Mouse (Mus musculus): Measurements from ENCODE around the gene Apopt1. TPM values are rescaled to one million over a fixed set of nuclear protein-coding genes. Genes with fewer than 3 reads are reported as not detected.
"Not testable (repeated sequence)": the region's sequence is repeated elsewhere in the genome, so short reads cannot be mapped to it uniquely, and the experiment has no call there.

Apopt1 gene
- polyA plus RNA-seq, 1 experiment = 8.4 TPM

DNA sequence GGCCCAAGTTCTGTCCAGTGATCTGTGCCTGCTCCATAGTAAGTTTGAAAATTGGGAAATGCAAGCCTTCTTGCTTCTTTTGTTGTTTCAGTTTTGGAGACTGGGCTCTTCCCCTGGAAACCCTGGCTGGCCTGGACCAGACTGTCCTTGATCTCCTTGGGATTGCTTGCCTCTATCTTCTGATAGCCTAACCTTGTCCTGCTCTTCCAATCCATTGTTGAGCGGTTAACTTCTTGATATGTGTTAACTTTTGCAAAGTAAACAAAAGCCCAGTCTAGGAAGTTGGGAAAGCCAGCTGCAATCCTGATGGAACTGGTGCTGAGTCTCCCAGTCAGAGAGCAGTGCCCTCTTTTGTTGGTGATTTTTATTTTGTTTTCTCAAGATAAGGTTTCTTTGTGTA, 14.9 kb downstream of the Apopt1 start:
- no peaks in the 10 kb centered on the region for H3K27me3 ChIP-seq (ENCODE audit: control insufficient read depth)
- H3K9me3 ChIP-seq (ENCODE audit: control insufficient read depth, low read length) = no peaks in the 10 kb centered on the region
- H3K4me1 ChIP-seq (ENCODE audit: control insufficient read depth) = peaks cover 13% of the 10 kb centered on the region
- H3K36me3 ChIP-seq (ENCODE audit: control insufficient read depth) = peaks cover 60% of the 10 kb centered on the region
- no peak overlapping the region for H3K4me3 ChIP-seq (replicated peaks)
- TF ChIP-seq TAL1 (IDR thresholded peaks at IDR 0.05; ENCODE audit: low read length) (no peak), GATA1 (IDR thresholded peaks at IDR 0.05; ENCODE audit: low read length) (no peak)

DNA sequence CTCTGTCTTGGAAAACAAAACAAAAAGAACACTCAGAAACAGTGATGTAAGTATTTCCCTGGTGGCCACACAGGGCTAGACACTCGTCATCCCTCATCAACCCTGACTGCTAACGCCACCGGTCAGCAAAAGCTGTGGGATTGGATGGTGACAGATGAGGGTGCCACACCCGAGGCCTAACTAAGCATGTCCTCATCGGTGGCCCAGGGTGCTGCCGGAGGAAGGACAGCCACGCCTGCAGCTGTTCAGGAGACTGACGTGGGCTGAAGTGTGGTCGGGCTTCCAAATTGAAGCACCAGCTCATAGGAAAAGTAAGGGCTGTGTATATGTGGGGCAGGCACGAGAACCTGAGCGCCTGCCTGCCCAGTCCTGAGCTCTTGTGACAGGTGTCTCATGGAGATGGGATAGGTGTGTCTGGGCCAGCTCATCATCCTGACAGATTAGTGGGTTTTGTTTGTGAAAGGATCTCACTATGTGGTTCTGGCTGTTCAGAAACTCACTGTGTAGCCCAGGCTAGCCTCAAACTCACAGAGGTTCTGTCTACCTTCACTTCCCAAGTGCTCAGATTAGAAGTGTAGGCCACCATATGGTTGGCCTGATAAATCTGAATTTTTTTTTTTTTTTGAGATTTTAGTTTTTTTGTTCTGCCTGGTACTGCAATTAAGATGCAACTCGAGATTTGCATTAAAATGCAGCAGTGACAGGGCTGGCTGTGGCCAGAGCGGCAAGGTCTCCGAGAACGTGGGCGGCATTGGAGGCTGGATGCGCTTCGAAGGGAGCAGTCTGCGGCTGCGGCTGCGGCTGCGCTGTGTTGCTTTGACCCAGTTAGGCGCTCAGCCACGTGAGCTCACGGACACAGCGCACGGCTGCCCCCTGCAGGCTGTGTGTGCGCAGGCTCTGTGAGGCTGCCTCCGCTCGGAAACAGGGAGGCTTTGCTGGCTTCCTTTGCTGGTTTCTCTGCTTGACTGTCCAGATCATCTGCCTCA, 19.1 kb downstream of the Apopt1 start:
- Histone ChIP-seq H3K9me3 (ENCODE audit: control insufficient read depth, low read length) (no peaks in the 10 kb centered on the region), H3K4me3 (replicated peaks) (no peak overlapping the region), H3K4me1 (ENCODE audit: control insufficient read depth) (peaks cover 13% of the 10 kb centered on the region), H3K36me3 (ENCODE audit: control insufficient read depth) (peaks cover 36% of the 10 kb centered on the region), H3K27me3 (ENCODE audit: control insufficient read depth) (no peaks in the 10 kb centered on the region)
- TF ChIP-seq GATA1 (IDR thresholded peaks at IDR 0.05; ENCODE audit: low read length) (no peak), TAL1 (IDR thresholded peaks at IDR 0.05; ENCODE audit: low read length) (no peak)

DNA sequence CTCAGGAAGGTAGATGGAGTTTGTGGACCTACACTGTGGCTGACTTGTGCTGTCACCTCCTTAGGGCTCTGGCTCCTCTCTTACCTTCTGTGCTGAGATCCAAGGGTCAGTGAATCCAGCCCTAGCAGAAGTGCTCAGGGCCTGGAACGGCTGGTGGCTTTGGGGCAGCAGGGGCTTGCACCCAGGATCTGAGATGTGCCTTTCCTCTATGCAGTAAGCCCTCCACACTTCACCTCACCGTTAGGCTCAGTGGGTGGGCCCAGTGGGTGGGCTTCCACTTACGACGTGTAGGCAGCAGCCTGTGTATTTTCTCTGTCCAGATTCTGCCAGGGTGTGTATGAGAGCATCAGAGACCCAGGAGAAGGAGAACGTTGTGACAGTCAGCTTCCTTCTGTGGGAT, 19.9 kb downstream of the Apopt1 start:
- peaks cover 30% of the 10 kb centered on the region for H3K36me3 ChIP-seq (ENCODE audit: control insufficient read depth)
- no peaks in the 10 kb centered on the region for H3K9me3 ChIP-seq (ENCODE audit: control insufficient read depth, low read length)
- peaks cover 13% of the 10 kb centered on the region for H3K4me1 ChIP-seq (ENCODE audit: control insufficient read depth)
- no peaks in the 10 kb centered on the region for H3K27me3 ChIP-seq (ENCODE audit: control insufficient read depth)
- TF ChIP-seq TAL1 (IDR thresholded peaks at IDR 0.05; ENCODE audit: low read length) (no peak), GATA1 (IDR thresholded peaks at IDR 0.05; ENCODE audit: low read length) (no peak)
- no peak overlapping the region for H3K4me3 ChIP-seq (replicated peaks)

DNA sequence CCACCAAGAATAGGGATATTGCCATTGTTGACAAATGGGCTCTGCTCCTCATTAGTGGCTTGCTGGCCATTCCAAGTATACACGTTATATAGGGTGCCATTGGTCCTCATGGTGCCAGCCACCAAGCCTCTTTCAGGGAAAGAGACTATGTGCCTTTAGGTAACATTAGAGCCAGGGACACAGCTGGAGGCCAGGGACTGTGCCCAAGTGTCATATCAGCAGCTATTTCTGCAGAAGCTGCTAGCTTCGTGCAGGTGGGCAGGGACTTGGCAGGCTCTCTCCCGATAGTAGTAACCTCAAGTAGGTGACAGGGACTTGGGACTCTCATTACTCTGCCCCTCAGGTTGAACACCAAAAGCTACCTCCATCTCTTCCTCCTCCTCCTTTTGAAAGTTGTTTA, 21.9 kb downstream of the Apopt1 start:
- no peak for TF ChIP-seq GATA1 (IDR thresholded peaks at IDR 0.05; ENCODE audit: low read length)
- TF ChIP-seq TAL1 (IDR thresholded peaks at IDR 0.05; ENCODE audit: low read length) = no peak
- Histone ChIP-seq H3K27me3 (ENCODE audit: control insufficient read depth) (no peaks in the 10 kb centered on the region), H3K9me3 (ENCODE audit: control insufficient read depth, low read length) (no peaks in the 10 kb centered on the region), H3K4me3 (replicated peaks) (no peak overlapping the region), H3K36me3 (ENCODE audit: control insufficient read depth) (peaks cover 19% of the 10 kb centered on the region), H3K4me1 (ENCODE audit: control insufficient read depth) (peaks cover 13% of the 10 kb centered on the region)

DNA sequence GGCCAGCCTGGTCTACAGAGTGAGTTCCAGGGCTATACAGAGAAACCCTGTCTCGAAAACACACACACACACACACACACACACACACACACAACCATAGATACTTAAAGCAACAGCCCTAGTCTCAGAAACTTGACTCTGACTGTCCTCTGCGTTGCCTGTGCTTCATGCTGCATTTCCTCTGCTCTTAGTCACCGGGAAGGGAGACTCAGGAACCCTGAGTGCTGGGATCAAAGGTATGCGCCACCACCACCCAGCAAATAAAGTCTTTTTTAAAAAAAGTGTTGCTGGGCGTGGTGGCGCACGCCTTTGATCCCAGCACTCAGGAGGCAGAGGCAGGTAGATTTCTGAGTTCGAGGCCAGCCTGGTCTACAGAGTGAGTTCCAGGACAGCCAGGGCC, 23.6 kb downstream of the Apopt1 start:
- H3K27me3 ChIP-seq (ENCODE audit: control insufficient read depth); H3K4me3 ChIP-seq (replicated peaks); H3K9me3 ChIP-seq (ENCODE audit: control insufficient read depth, low read length): not testable (repeated sequence)
- peaks cover 10% of the 10 kb centered on the region for H3K36me3 ChIP-seq (ENCODE audit: control insufficient read depth)
- peaks cover 12% of the 10 kb centered on the region for H3K4me1 ChIP-seq (ENCODE audit: control insufficient read depth)

DNA sequence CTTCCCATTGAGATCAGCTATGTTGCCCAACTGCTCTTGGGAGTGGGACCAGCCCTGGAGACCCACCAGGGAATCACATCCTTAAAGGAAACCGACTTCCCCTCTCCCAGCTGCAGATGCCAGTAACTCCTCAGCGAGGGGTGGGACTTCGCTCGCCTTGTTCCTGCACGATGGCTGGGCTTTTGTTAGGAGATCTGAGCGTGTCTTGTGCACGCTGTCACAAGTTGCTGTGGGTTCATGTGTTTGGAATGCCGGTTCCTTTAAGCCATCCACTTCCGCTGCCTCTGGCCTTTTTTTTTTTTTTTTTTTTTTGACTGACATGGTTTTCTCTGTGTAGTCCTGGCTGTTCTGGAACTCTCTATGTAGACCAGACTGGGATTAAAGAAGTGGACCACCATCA, 24.3 kb downstream of the Apopt1 start:
- TF ChIP-seq GATA1 (IDR thresholded peaks at IDR 0.05; ENCODE audit: low read length) = no peak
- TF ChIP-seq TAL1 (IDR thresholded peaks at IDR 0.05; ENCODE audit: low read length) = no peak
- peaks cover 5% of the 10 kb centered on the region for H3K4me1 ChIP-seq (ENCODE audit: control insufficient read depth)
- H3K27me3 ChIP-seq (ENCODE audit: control insufficient read depth) = no peaks in the 10 kb centered on the region
- no peak overlapping the region for H3K4me3 ChIP-seq (replicated peaks)
- H3K9me3 ChIP-seq (ENCODE audit: control insufficient read depth, low read length) = no peaks in the 10 kb centered on the region
- peaks cover 7% of the 10 kb centered on the region for H3K36me3 ChIP-seq (ENCODE audit: control insufficient read depth)

DNA sequence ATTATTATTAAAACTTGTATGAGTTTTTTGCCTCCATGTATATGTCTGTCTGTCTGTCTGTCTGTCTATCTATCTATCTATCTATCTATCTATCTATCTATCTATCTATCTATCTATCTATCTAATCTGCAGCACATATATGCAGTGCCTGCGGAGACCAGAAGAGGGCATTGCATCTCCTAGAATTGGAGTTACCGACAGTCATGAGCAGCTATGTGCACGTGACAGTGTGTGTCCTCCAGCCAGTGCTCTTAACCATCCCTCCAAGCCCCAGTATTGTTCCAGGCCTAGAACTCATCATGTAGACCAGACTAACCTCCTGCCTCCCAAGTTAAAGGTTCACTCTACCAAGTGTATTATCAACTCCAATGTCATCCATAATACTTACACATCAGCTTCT, 25.7 kb downstream of the Apopt1 start:
- Histone ChIP-seq H3K36me3 (ENCODE audit: control insufficient read depth) (peaks cover 7% of the 10 kb centered on the region), H3K9me3 (ENCODE audit: control insufficient read depth, low read length) (no peaks in the 10 kb centered on the region), H3K27me3 (ENCODE audit: control insufficient read depth) (no peaks in the 10 kb centered on the region), H3K4me1 (ENCODE audit: control insufficient read depth) (peaks cover 3% of the 10 kb centered on the region), H3K4me3 (replicated peaks) (no peak overlapping the region)
- TF ChIP-seq TAL1 (IDR thresholded peaks at IDR 0.05; ENCODE audit: low read length) (no peak), GATA1 (IDR thresholded peaks at IDR 0.05; ENCODE audit: low read length) (no peak)

DNA sequence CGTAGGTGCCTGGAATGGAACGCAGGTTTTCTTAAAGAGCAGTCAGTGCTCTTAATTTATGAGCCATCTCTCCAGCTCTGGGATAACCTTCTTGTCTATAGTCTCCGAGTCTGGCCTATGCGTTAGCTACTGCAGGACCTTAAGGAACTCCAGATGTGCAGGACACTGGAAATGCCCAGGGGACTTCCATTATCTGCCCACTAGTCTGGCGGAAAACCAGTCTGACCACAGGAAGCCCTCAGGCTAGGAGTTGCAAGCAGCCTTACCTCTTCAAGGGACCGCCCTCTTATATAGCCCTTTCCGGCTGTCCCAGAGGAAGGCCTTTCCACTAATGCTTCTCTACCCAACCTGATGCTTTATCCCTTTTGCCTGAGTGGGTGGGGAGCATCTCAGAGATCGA, 28.3 kb downstream of the Apopt1 start:
- Histone ChIP-seq H3K4me3 (replicated peaks) (no peak overlapping the region), H3K27me3 (ENCODE audit: control insufficient read depth) (no peaks in the 10 kb centered on the region), H3K36me3 (ENCODE audit: control insufficient read depth) (no peaks in the 10 kb centered on the region), H3K4me1 (ENCODE audit: control insufficient read depth) (peaks cover 21% of the 10 kb centered on the region), H3K9me3 (ENCODE audit: control insufficient read depth, low read length) (no peaks in the 10 kb centered on the region)
- TF ChIP-seq TAL1 (IDR thresholded peaks at IDR 0.05; ENCODE audit: low read length) (no peak), GATA1 (IDR thresholded peaks at IDR 0.05; ENCODE audit: low read length) (no peak)

DNA sequence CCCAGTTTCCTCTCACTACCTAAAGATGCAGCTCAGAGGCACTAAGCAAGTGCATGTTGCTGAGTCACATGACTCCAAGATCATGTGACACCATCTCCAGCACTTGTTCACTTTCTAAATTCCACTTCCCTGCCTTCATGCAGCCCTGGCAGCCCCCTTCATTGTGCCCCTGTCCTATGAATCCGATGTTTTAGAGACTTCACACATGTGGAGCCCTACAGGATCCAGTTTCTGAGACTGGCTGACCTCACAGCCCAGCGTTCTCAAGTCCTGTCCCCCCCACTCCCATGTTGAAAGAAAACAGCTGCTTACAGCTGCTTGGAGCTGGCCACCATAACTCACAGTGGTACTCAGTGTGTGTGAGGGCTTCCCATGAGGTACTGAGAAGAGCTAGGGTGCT, 30.4 kb downstream of the Apopt1 start:
- Histone ChIP-seq H3K4me3 (replicated peaks) (no peak overlapping the region), H3K9me3 (ENCODE audit: control insufficient read depth, low read length) (no peaks in the 10 kb centered on the region), H3K27me3 (ENCODE audit: control insufficient read depth) (no peaks in the 10 kb centered on the region), H3K4me1 (ENCODE audit: control insufficient read depth) (peaks cover 25% of the 10 kb centered on the region), H3K36me3 (ENCODE audit: control insufficient read depth) (no peaks in the 10 kb centered on the region)
- TF ChIP-seq TAL1 (IDR thresholded peaks at IDR 0.05; ENCODE audit: low read length) (no peak), GATA1 (IDR thresholded peaks at IDR 0.05; ENCODE audit: low read length) (no peak)

Data from erythroblast, embryonic 14.5 days (primary cell).